In genomic region chr2:32514335-32514734, GRCm38 (mm10) we compare ENCODE assay signal across 10 mouse cellular contexts. TPM values are rescaled to one million over a fixed set of nuclear protein-coding genes. Genes with fewer than 3 reads are reported as not detected.
DNase-seq lines count a peak whose midpoint lies in the region; ATAC-seq and TF ChIP-seq lines count a peak whose summit lies in the region.
"Had no signal": no experiment of that assay in that cellular context is flagged by ENCODE, and none has a peak within 500 bp of the region (broad histone marks: within the 10 kb centered on the region; RNA-seq: fewer than 3 reads in every experiment).

No protein-coding gene starts in this region.

- 0 out of 2 replicates have a peak overlapping the region, but pooled peaks have one; percentile 2 for H3K4me2 ChIP-seq in neural tube, embryonic 12.5 days (replicated peaks)
- H3K4me2 ChIP-seq in neural tube, embryonic 15.5 days: no peak overlapping the region
- H3K4me2 ChIP-seq in kidney, postnatal 0 days (ENCODE audit: low read length): no peak overlapping the region
- H3K4me2 ChIP-seq: forebrain, embryonic 15.5 days; liver, embryonic 13.5 days had no signal

- TF ChIP-seq CTCF in kidney, postnatal 0 days (IDR thresholded peaks at IDR 0.05; ENCODE audit: low read depth): no peak

- H3K27me3 ChIP-seq in neural tube, embryonic 12.5 days (replicated peaks): no peaks in the 10 kb centered on the region
- H3K27me3 ChIP-seq in neural tube, embryonic 15.5 days (replicated peaks): no peaks in the 10 kb centered on the region
- no peaks in the 10 kb centered on the region for H3K27me3 ChIP-seq in kidney, postnatal 0 days (ENCODE audit: insufficient read depth, low read length)
- H3K27me3 ChIP-seq: forebrain, embryonic 15.5 days; liver, embryonic 13.5 days had no signal

- DNase-seq in embryo, embryonic 10.5 days (ENCODE audit: low spot score): peak; percentile 36
- peak; percentile 54 for DNase-seq in kidney, postnatal 0 days (ENCODE audit: low spot score)
- DNase-seq in naive thymus-derived CD4-positive, alpha-beta T cell, adult 2 months (ENCODE audit: low read depth): peak; percentile 70
- no peak for DNase-seq in urinary bladder, postnatal 4 days (ENCODE audit: low spot score in 2 of 2)
- no peak for DNase-seq in yolk sac, embryonic 10.5 days (ENCODE audit: low spot score)
- DNase-seq: liver, embryonic 13.5 days had no signal

- no peak for ATAC-seq in neural tube, embryonic 12.5 days (ENCODE audit: low FRiP score, low read depth)
- no peak for ATAC-seq in neural tube, embryonic 15.5 days (ENCODE audit: low FRiP score)
- no peak for ATAC-seq in kidney, postnatal 0 days (replicated peaks; ENCODE audit: low FRiP score, low read depth)
- no peak for ATAC-seq in erythroblast, adult 5-6 weeks (replicated peaks; ENCODE audit: low FRiP score, poor library complexity, severe bottlenecking)
- ATAC-seq: forebrain, embryonic 15.5 days had no signal

- H3K36me3 ChIP-seq in neural tube, embryonic 12.5 days: no peaks in the 10 kb centered on the region
- no peaks in the 10 kb centered on the region for H3K36me3 ChIP-seq in neural tube, embryonic 15.5 days
- no peaks in the 10 kb centered on the region for H3K36me3 ChIP-seq in kidney, postnatal 0 days (ENCODE audit: insufficient read depth, low read length)
- H3K36me3 ChIP-seq: forebrain, embryonic 15.5 days; liver, embryonic 13.5 days had no signal

- H3K4me1 ChIP-seq in neural tube, embryonic 12.5 days: 0 out of 2 replicates have a peak, but pooled peaks cover 3% of the 10 kb centered on the region
- 0 out of 2 replicates have a peak, but pooled peaks cover under 1% of the 10 kb centered on the region for H3K4me1 ChIP-seq in neural tube, embryonic 15.5 days
- H3K4me1 ChIP-seq in kidney, postnatal 0 days (replicated peaks; ENCODE audit: insufficient read depth, low read length): peaks cover 3% of the 10 kb centered on the region; the same call in 1 of the 2 replicates
- H3K4me1 ChIP-seq: forebrain, embryonic 15.5 days had no signal

- WGBS in neural tube, embryonic 12.5 days: 53% methylated on average over 6 of the region's 6 CpGs
- WGBS in neural tube, embryonic 15.5 days: 44% methylated on average over 6 of the region's 6 CpGs
- WGBS in kidney, postnatal 0 days: 19% methylated on average over 6 of the region's 6 CpGs

- no peak overlapping the region for H3K27ac ChIP-seq in neural tube, embryonic 12.5 days
- H3K27ac ChIP-seq in neural tube, embryonic 15.5 days (replicated peaks): no peak overlapping the region
- H3K27ac ChIP-seq in kidney, postnatal 0 days: no peak overlapping the region
- H3K27ac ChIP-seq: forebrain, embryonic 15.5 days; liver, embryonic 13.5 days had no signal

- no peaks in the 10 kb centered on the region for H3K9me3 ChIP-seq in neural tube, embryonic 12.5 days
- H3K9me3 ChIP-seq in neural tube, embryonic 15.5 days (replicated peaks): no peaks in the 10 kb centered on the region
- H3K9me3 ChIP-seq in kidney, postnatal 0 days (replicated peaks; ENCODE audit: low read length): no peaks in the 10 kb centered on the region
- H3K9me3 ChIP-seq: forebrain, embryonic 15.5 days; liver, embryonic 13.5 days had no signal

- no peak overlapping the region for H3K4me3 ChIP-seq in neural tube, embryonic 12.5 days
- H3K4me3 ChIP-seq in neural tube, embryonic 15.5 days (replicated peaks): no peak overlapping the region
- no peak overlapping the region for H3K4me3 ChIP-seq in kidney, postnatal 0 days (replicated peaks; ENCODE audit: low read depth, low read length)
- H3K4me3 ChIP-seq: forebrain, embryonic 15.5 days; liver, embryonic 13.5 days had no signal

- H3K9ac ChIP-seq in neural tube, embryonic 12.5 days: no peak overlapping the region
- H3K9ac ChIP-seq in neural tube, embryonic 15.5 days (replicated peaks): no peak overlapping the region
- H3K9ac ChIP-seq in kidney, postnatal 0 days (ENCODE audit: low read depth, low read length): no peak overlapping the region
- H3K9ac ChIP-seq: forebrain, embryonic 15.5 days; liver, embryonic 13.5 days had no signal

RNA-seq across cellular contexts. Expression of gene Fam102a, which starts 20.8 kb away (rescaled TPM):
- polyA plus RNA-seq in neural tube, embryonic 12.5 days (2016; fragmentation: Nextera tagmentation; extraction: Ambion mirVana): 11.5 and 14.4 TPM in 2 replicates
- polyA plus RNA-seq in neural tube, embryonic 15.5 days (2015; fragmentation: Nextera tagmentation; extraction: Ambion mirVana): 6.7 and 7.0 TPM in 2 replicates
- polyA plus RNA-seq in kidney, postnatal 0 days (2015; fragmentation: Nextera tagmentation; extraction: Ambion mirVana): 13.9 and 16.9 TPM in 2 replicates
- 1.2 and 2.7 TPM in 2 replicates for total RNA-seq in erythroblast, adult 5-6 weeks (2015; ENCODE audit: low replicate concordance)
- 0.28 and 6.5 TPM in 2 replicates for total RNA-seq in erythroblast, adult 5-6 weeks (2017; ENCODE audit: low replicate concordance)

RNA-seq across cellular contexts. Expression of gene Dpm2, which starts 56.3 kb away (rescaled TPM):
- 121 and 124 TPM in 2 replicates for polyA plus RNA-seq in neural tube, embryonic 12.5 days (2016; fragmentation: Nextera tagmentation; extraction: Ambion mirVana)
- 141 and 147 TPM in 2 replicates for polyA plus RNA-seq in neural tube, embryonic 15.5 days (2015; fragmentation: Nextera tagmentation; extraction: Ambion mirVana)
- polyA plus RNA-seq in kidney, postnatal 0 days (2015; fragmentation: Nextera tagmentation; extraction: Ambion mirVana): 105 and 110 TPM in 2 replicates
- 26.9 and 41.0 TPM in 2 replicates for total RNA-seq in erythroblast, adult 5-6 weeks (2015; ENCODE audit: low replicate concordance)
- 8.6 and 18.2 TPM in 2 replicates for total RNA-seq in erythroblast, adult 5-6 weeks (2017; ENCODE audit: low replicate concordance)

Comparison
In these comparisons a context has a peak if more than half of its experiments do, and no peak if none do; other contexts are left out.
1. DNase-seq: peak in embryo, embryonic 10.5 days (single experiment), kidney, postnatal 0 days (single experiment) and naive thymus-derived CD4-positive, alpha-beta T cell, adult 2 months (single experiment); none in urinary bladder, postnatal 4 days (0 of 2) and yolk sac, embryonic 10.5 days (single experiment).